Mouse (Mus musculus) frontal cortex, adult 2 months (tissue): ENCODE measurements around the gene Gm20388. TPM values are rescaled to one million over a fixed set of nuclear protein-coding genes. Genes with fewer than 3 reads are reported as not detected.

ENCODE experiments used
- DNase-seq, 2 experiments: peaks; one replicate each; pipeline ENCODE4 v3.0.0; 2022; ENCODE audit warnings: low spot score in 1 of 2; ENCODE audit errors: extremely low spot score in 1 of 2
- polyA plus RNA-seq: library from polyadenylated mRNA; depleted of rRNA; stranded (reverse); fragments of >200 nt; gene quantifications from 2 replicates; pipeline ENCODE4 v1.2.3, GENCODE M21; 2012

Gm20388 gene
- polyA plus RNA-seq, 1 experiment: 22.2 TPM

GRCm38 (mm10) chr8:122281317-122282034 lies 2370.8 kb downstream of the Gm20388 start:
- peak; percentile 97 to 99 for DNase-seq

GRCm38 (mm10) chr8:122282035-122282358 lies 2371.4 kb downstream of the Gm20388 start, which contains the start of gene Zfpm1:
Gene Zfpm1, plus strand, starts transcription at chr8:122282141.
- DNase-seq: no peak

- no peak for DNase-seq
Observed at GRCm38 (mm10) chr8:122282501-122283355, 2372.1 kb downstream of the Gm20388 start.

GRCm38 (mm10) chr8:122283356-122284202 lies 2372.9 kb downstream of the Gm20388 start:
- peak in 1 of 2 experiments; percentile 66 for DNase-seq

GRCm38 (mm10) chr8:122284203-122284658 lies 2373.6 kb downstream of the Gm20388 start:
- DNase-seq: peak in 1 of 2 experiments; percentile 64

- DNase-seq: no peak
Observed at GRCm38 (mm10) chr8:122284659-122285261, 2374.1 kb downstream of the Gm20388 start.

- DNase-seq: no peak
Observed at GRCm38 (mm10) chr8:122285727-122286126, 2375.1 kb downstream of the Gm20388 start.

GRCm38 (mm10) chr8:122286899-122287298 lies 2376.3 kb downstream of the Gm20388 start:
- no peak for DNase-seq

GRCm38 (mm10) chr8:122287742-122288141 lies 2377.1 kb downstream of the Gm20388 start:
- no peak for DNase-seq

GRCm38 (mm10) chr8:122288344-122288743 lies 2377.7 kb downstream of the Gm20388 start:
- DNase-seq: no peak

GRCm38 (mm10) chr8:122291075-122291474 lies 2380.4 kb downstream of the Gm20388 start:
- no peak for DNase-seq

GRCm38 (mm10) chr8:122291549-122291948 lies 2380.9 kb downstream of the Gm20388 start:
- no peak for DNase-seq

GRCm38 (mm10) chr8:122293484-122293883 lies 2382.8 kb downstream of the Gm20388 start:
- no peak for DNase-seq

GRCm38 (mm10) chr8:122294273-122294683 lies 2383.6 kb downstream of the Gm20388 start:
- DNase-seq: no peak

GRCm38 (mm10) chr8:122295389-122295788 lies 2384.7 kb downstream of the Gm20388 start:
- DNase-seq: no peak

- DNase-seq: peak in 1 of 2 experiments; percentile 30
Observed at GRCm38 (mm10) chr8:122296173-122297001, 2385.7 kb downstream of the Gm20388 start.

GRCm38 (mm10) chr8:122299581-122300254 lies 2389.1 kb downstream of the Gm20388 start:
- no peak for DNase-seq

- no peak for DNase-seq
Observed at GRCm38 (mm10) chr8:122301081-122301480, 2390.4 kb downstream of the Gm20388 start.

- no peak for DNase-seq
Observed at GRCm38 (mm10) chr8:122301866-122302265, 2391.2 kb downstream of the Gm20388 start.
